Mouse (Mus musculus) lung, postnatal 36 days (tissue): ENCODE measurements around the gene Rpl41.
"Not testable (repeated sequence)": the region's sequence is repeated elsewhere in the genome, so short reads cannot be mapped to it uniquely, and the experiment has no call there.

Experiments
- DNase-seq: peaks from one replicate; pipeline ENCODE4 v3.0.0; 2022; ENCODE audit warnings: mixed read lengths

Rpl41 gene

DNA sequence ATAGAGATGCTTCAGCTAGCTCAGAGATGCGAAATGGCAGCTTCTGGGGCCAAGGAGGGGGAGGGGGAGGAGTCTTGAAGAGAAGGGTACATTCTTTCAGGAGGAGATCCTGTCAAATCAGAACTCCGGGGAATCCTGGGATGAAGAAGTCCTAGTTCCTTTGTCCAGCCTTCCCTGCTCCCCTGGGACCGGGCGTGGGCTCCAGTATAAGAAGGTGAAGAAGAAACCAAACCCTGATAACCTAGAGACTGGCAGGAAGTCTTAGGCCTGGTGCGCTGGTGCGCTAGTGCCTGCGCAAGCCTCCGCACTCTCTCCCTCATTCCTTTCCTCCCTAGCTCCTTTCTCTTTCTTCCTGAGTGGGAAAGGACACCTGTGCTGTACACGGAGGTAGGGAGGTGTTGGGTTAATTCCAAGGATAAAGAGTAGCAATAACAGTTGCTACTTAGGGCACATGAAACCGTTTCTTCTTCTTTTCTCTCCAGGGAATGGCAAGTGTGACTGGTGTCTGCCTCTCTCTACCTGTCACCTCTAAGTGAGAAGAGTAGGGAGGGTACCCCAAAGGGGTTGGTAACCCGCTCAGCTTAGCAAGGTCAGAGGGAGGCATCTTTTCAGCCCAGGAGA, 24.9 kb downstream of the Rpl41 start:
- peak; percentile 21 for DNase-seq

DNA sequence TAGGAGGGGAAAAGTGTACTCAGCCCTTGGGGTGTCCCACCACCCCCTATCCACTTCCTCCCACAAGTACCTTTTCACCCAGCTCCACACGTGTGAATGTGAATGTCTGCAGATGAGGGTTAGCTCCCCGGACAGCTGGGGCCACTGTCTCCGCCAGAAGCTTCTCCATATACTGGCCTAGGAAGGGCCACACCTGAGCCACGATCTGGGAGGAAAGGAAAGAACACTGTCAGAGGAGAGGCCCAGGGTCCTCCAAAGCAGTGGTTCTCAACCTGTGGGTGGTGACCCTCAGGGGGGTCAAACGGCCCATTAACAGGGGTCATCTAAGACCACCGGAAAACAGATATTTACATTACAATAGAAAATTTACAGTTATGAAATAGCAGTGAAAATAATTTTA, 26.8 kb downstream of the Rpl41 start:
- DNase-seq: no peak

GRCm38 (mm10) chr10:128520591-128520990, 28.5 kb downstream of the Rpl41 start:
- no peak for DNase-seq

GRCm38 (mm10) chr10:128518833-128519232, 30.3 kb downstream of the Rpl41 start:
- DNase-seq: peak; percentile 80

DNA sequence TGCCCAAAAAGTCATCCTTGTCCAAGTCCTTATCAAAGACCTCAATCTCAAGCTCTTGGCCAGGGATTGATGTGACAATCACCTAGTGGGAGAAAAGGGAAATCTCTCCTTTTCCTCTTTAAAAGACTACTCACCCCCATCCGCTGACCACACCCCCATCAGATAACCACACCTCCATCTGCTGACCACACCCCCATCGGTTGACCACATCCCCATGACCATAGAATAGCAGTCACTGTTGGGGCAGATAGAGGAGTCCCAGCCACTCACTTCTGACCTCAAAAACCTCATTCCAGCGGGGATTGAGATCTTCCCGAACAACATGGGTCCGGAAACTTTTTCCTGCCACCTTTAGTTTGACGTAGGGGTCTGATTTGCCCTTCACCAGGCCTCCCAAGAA, 32.4 kb downstream of the Rpl41 start:
- DNase-seq: no peak

DNA sequence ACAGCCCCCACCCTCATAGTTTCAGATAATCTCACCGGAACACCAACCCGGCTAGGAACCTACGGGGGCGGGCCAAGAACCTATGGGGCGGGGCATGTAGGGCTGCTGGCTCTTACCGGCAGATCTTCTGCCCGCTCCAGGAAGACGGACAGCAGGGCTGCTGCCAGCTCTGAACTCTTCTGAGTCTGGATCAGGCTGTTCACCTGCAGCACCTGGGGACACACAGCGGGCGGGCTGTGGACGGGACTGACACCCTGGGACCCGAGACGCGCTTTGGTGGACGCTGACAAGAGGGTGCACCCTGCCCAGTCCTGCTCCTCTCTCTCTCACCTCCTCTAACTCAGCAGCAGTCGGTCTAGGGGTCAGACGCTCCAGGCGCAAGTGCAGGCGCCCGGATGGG, 33.1 kb downstream of the Rpl41 start:
- no peak for DNase-seq

DNA sequence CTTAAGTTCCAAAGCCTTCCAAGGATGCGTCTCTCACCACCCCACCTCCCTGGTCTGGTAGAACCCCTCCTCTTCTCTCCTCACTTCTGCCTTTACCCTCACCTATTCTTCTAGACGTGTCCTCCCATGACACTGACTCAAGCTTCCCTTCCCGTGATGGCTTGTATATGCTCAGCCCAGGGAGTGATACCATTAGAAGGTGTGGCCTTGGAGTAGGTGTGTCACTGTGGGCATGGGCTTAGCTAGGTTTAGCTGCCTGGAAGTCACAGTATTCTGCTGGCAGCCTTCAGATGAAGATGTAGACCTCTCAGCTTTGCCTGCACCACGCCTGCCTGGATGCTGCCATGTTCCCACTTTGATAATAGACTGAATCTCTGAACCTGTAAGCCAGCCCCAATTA, 34.1 kb downstream of the Rpl41 start:
- no peak for DNase-seq

DNA sequence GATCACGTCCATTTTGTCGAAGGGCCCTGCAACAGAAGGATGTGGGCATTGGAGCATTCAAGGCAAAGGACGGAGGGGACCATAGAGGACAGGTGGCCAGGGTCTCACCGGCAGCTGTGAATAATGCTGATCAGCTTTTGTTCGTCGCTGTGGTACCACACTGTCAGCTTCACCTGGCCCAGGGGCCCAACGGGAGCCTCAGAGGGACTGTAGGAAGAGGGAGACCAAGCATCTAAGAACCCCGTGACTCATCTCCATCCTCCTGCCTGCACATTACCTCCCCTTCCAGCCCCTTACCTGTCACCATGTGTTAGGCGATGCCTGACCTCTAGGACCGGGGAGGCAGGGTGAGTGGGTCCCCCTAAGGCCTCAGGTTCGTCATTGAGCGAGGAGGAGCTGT, 37.3 kb downstream of the Rpl41 start:
- DNase-seq: no peak

DNA sequence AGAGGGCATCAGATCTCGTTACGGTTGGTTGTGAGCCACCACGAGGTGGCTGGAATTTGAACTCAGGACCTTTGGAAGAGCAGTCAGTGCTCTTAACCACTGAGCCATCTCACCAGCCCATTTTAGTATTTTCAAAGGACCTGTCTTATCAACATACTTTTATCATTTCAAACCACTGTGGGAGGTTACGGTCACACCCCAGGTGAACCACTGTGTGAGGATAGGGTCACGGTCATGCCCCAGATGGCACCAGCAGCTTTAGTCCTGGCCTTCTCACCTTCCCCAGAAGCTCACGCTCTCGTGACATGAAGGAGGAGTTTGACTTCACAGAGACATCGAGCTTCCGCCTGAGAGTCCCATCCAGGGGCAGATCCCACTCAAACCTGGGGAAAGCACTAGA, 37.9 kb downstream of the Rpl41 start:
- DNase-seq: no peak

- DNase-seq: no peak
Measured at GRCm38 (mm10) chr10:128510301-128510700, 38.8 kb downstream of the Rpl41 start.

- peak; percentile 46 for DNase-seq
Measured at GRCm38 (mm10) chr10:128509831-128510230, 39.3 kb downstream of the Rpl41 start.

DNA sequence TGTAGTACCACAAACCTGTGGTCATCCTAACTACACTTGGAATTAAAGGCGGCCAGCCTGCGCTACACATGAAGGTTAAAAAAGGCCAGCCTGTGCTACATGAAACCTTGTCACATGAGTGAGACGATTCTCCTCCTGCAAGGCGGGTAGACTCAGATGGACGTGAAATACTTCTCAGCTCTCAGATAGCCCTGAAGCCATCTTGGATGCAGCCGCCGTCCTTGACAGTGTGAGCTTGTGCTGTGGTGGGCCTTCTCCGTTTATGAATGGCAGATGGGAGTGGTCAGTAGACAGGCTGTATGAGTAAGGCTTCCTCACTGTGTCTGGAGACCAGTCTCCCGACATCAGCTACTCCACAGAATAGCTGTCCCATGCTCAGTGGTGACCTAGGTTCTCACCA, 39.9 kb downstream of the Rpl41 start:
- no peak for DNase-seq

DNA sequence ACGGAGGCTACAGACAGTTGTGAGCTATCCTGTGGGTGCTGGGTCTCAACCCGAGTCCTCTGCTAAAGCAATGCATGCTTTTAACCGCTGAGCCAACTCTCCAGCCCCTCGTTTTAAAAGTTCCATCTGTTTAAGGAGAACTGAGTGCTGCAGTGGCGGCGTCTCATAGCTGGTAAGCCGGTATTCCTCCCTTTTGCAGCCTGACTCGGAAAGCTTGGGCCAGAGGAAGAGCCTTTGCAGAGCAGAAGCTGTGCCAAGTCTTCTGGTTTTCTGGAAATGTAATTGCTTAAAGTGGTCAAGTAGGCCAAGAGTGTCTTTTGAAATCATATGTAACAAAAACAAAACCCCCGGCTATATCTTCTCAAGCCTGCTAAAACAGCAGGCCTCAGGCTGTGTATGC, 40.8 kb downstream of the Rpl41 start:
- no peak for DNase-seq

GRCm38 (mm10) chr10:128505974-128506373, 43.1 kb downstream of the Rpl41 start:
- DNase-seq: no peak

- not testable (repeated sequence) for DNase-seq
Measured at GRCm38 (mm10) chr10:128505371-128505667, 43.8 kb downstream of the Rpl41 start.

- peak; percentile 71 for DNase-seq
Measured at GRCm38 (mm10) chr10:128504641-128505370, 44.3 kb downstream of the Rpl41 start.

DNA sequence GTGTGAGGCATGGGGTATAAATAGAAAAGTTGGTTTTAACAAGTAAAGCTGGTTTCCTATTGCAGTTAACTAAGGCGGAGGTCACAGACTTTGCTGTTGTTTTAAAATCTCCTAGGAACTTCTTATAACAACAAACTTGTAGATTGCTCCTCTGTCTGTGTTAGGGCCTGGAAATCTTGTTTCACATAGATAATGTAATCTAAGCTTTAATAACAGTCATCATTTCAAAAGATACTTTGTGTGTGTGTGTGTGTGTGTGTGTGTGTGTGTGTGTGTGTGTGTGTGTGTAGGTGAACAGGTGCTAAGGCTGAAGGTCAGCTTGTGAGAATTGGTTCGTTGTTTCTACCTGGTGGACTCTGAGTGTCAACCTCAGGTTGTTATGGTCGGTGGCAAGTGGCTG, 45.1 kb downstream of the Rpl41 start:
- DNase-seq: no peak

DNA sequence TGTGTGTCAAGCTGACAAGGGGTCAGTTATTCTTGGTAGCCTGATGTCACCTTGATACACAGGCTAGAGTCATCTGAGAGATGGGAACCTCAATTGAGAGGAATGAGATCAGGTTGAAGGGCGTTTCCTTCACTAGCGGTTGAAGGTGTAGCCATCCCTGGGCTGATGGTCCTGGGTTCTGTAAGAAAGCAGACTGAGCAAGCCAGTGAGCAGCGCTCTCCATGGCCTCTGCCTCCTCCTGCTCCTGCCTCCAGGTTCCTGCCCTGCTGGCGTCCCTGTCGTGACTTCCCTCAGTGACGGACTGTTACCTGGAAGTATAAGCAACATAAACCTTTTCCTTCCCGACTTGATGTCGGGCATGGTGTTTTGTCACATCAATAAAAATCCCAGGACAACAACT, 45.6 kb downstream of the Rpl41 start:
- DNase-seq: no peak

DNA sequence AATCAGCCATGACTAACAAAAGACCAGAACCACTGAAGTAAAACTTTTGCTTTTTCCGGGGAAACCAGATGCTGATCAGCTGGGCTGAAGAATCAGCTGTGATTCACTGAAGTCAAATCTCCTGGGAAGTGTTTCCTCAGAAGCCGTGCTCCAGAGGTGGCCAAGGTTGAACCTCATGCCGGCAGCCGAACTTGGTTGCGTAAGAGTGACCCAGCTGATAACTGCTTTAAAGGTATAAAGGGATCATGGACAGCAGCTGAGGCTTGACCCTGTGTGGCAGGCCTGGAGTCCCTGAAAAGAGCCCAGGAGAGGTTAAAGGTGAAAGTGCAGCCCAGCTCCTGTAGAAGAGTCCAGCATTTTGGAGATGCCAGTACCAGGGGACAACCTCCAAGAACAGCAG, 46.8 kb downstream of the Rpl41 start:
- DNase-seq: peak; percentile 62

- DNase-seq: peak; percentile 72
Measured at GRCm38 (mm10) chr10:128499116-128499671, 49.9 kb downstream of the Rpl41 start.

DNA sequence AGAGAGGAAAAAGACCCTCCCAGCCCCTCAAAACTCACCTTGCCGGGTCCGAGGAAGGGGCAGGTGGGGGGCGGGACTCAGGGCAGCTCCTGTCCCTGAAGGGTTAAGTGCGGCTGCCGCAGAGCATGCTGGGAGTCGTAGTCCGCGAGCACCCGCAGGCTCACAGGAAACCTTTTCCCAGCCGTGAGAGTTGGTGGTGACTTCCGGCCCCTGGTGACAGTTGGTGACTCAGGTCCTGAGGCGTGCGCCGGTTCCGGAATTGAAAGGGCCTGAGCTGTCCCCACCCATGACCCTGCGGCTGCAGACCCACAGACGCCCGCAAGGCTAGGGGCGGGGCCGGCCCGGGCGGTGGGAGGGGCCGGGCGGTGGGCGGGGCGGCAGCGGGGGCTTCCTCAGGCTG, 50.5 kb downstream of the Rpl41 start, which contains the start of gene Myl6b:
Gene Myl6b, minus strand, starts transcription at position 96 of the 400 bp plus-strand sequence.
- peak; percentile 99 for DNase-seq
